Mouse (Mus musculus) forebrain, embryonic 15.5 days (tissue): ENCODE measurements around the gene Slco3a1. TPM values are rescaled to one million over a fixed set of nuclear protein-coding genes. Genes with fewer than 3 reads are reported as not detected.

Source experiments
- ATAC-seq: fragments of 200-750 bp; cut with Nextera tagmentation; replicated peaks from 2 replicates; pipeline ENCODE4 v1.8.0; 2017; ENCODE audit warnings: mild to moderate bottlenecking, moderate TSS enrichment, moderate library complexity
- H3K27ac ChIP-seq: fragments of 300-500 bp; sonication (generic); replicated peaks from 2 replicates; pipeline ENCODE4 v1.5.1; 2015; ENCODE audit warnings: mild to moderate bottlenecking, inconsistent platforms
- H3K27me3 ChIP-seq: fragments of 300-500 bp; sonication (generic); 2 replicates; pipeline ENCODE4 v1.6.1; 2015; ENCODE audit warnings: inconsistent platforms
- H3K36me3 ChIP-seq: fragments of 300-500 bp; sonication (generic); 2 replicates; pipeline ENCODE4 v1.6.1; 2015; ENCODE audit warnings: mild to moderate bottlenecking, inconsistent platforms
- H3K4me1 ChIP-seq: fragments of 300-500 bp; sonication (generic); 2 replicates; pipeline ENCODE4 v1.6.1; 2015; ENCODE audit warnings: inconsistent platforms
- H3K4me2 ChIP-seq: fragments of 300-500 bp; sonication (generic); replicated peaks from 2 replicates; pipeline ENCODE4 v1.6.1; 2015; ENCODE audit warnings: mild to moderate bottlenecking, inconsistent platforms
- H3K4me3 ChIP-seq: fragments of 300-500 bp; sonication (generic); 2 replicates; pipeline ENCODE4 v1.5.1; 2015; ENCODE audit warnings: mild to moderate bottlenecking, inconsistent platforms
- H3K9ac ChIP-seq: fragments of 300-500 bp; sonication (generic); replicated peaks from 2 replicates; pipeline ENCODE4 v1.6.1; 2015; ENCODE audit warnings: mild to moderate bottlenecking, inconsistent platforms
- H3K9me3 ChIP-seq: fragments of 300-500 bp; sonication (generic); 2 replicates; pipeline ENCODE4 v1.6.1; 2016; ENCODE audit warnings: inconsistent platforms
- WGBS: fragments of 180-500 bp; shearing (Covaris S2); methylation state at CpG from one replicate; pipeline ENCODE4 v1.1.7; 2015; ENCODE audit warnings: mixed read lengths; 5-methylcytosine and 5-hydroxymethylcytosine counted together
- polyA plus RNA-seq: library from polyadenylated mRNA; unstranded; fragments of >200 nt; fragmentation: Nextera tagmentation; extraction: Ambion mirVana; gene quantifications from 2 replicates; pipeline ENCODE4 v1.2.1, GENCODE M21; 2015

Gene Slco3a1
- polyA plus RNA-seq, 1 experiment from 2014 or later = 21.1 TPM

DNA sequence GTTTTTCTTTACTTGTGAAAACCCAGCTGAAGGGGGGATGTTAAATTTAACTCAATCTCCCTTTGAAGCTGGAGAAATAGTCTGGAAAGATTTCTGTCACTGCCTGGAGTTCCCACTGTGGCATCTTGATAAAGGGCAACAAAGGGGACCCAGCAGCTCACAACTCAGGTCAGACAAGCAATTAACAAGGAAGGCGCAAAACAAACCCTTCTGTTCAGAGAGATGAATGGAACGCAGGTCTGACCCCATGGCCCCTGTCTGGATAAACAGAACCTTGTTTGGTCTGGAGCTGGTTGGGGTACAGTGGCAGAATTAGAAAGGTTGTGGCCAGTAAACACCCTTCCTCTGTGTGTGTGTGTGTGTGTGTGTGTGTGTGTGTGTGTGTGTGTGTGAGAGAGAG is 106.8 kb downstream of the Slco3a1 start:
- H3K4me3 ChIP-seq = no peak overlapping the region
- H3K27me3 ChIP-seq = no peaks in the 10 kb centered on the region
- ATAC-seq = no peak
- H3K9me3 ChIP-seq = no peaks in the 10 kb centered on the region
- H3K36me3 ChIP-seq = no peaks in the 10 kb centered on the region
- no peaks in the 10 kb centered on the region for H3K4me1 ChIP-seq
- 3% methylated on average over 2 of the region's 2 CpGs for WGBS
- H3K4me2 ChIP-seq = no peak overlapping the region
- H3K9ac ChIP-seq = no peak overlapping the region
- no peak overlapping the region for H3K27ac ChIP-seq

- Histone ChIP-seq H3K27me3 (no peaks in the 10 kb centered on the region), H3K9ac (no peak overlapping the region), H3K27ac (no peak overlapping the region), H3K4me1 (no peaks in the 10 kb centered on the region), H3K4me3 (no peak overlapping the region), H3K9me3 (no peaks in the 10 kb centered on the region), H3K4me2 (no peak overlapping the region), H3K36me3 (no peaks in the 10 kb centered on the region)
- 87% methylated on average over 5 of the region's 5 CpGs for WGBS
- ATAC-seq = no peak
Observed at GRCm38 (mm10) chr7:74445148-74445547, 109.4 kb downstream of the Slco3a1 start.

GRCm38 (mm10) chr7:74442380-74442779 is 112.2 kb downstream of the Slco3a1 start:
- 92% methylated on average over 5 of the region's 5 CpGs for WGBS
- no peak overlapping the region for H3K4me3 ChIP-seq

GRCm38 (mm10) chr7:74437534-74437933 is 117.0 kb downstream of the Slco3a1 start:
- no peak overlapping the region for H3K4me2 ChIP-seq
- no peaks in the 10 kb centered on the region for H3K9me3 ChIP-seq
- H3K4me1 ChIP-seq = 0 out of 2 replicates have a peak, but pooled peaks cover 3% of the 10 kb centered on the region
- no peak overlapping the region for H3K4me3 ChIP-seq
- ATAC-seq = 0 out of 2 replicates have a peak, but pooled peaks have one; percentile 48
- no peak overlapping the region for H3K9ac ChIP-seq
- WGBS = 18% methylated on average over 1 of the region's 1 CpGs
- H3K27ac ChIP-seq = no peak overlapping the region
- no peaks in the 10 kb centered on the region for H3K36me3 ChIP-seq
- no peaks in the 10 kb centered on the region for H3K27me3 ChIP-seq

More at GRCm38 (mm10) chr7:74442380-74442779, 112.2 kb downstream of the Slco3a1 start:
- H3K27ac ChIP-seq = no peak overlapping the region
- no peaks in the 10 kb centered on the region for H3K27me3 ChIP-seq
- no peak for ATAC-seq
- no peaks in the 10 kb centered on the region for H3K36me3 ChIP-seq
- H3K9me3 ChIP-seq = no peaks in the 10 kb centered on the region
- H3K4me1 ChIP-seq = 0 out of 2 replicates have a peak, but pooled peaks cover 3% of the 10 kb centered on the region
- H3K4me2 ChIP-seq = no peak overlapping the region
- no peak overlapping the region for H3K9ac ChIP-seq

DNA sequence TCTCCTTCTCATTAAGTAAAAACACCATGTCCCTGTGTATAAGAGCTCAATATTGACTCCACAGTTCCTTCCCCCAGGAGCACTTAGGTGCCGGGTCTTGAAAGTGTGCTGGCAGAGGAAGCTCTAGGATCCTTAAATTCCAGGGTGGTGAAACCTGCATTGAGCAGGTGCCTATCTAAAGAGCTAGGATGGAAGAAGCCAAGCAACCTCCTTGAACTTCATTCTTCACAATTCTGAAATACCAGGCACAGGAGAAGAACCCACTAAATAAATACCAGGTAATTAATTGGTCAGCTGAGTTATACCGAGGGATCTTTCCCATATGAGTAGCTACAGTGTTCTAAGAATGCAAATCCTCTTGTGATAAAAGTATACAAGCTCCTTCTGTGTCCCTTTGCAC is 117.9 kb downstream of the Slco3a1 start:
- 85% methylated on average over 2 of the region's 2 CpGs for WGBS
- no peak for ATAC-seq

GRCm38 (mm10) chr7:74432950-74433349 is 121.6 kb downstream of the Slco3a1 start:
- Histone ChIP-seq H3K27me3 (no peaks in the 10 kb centered on the region), H3K9ac (no peak overlapping the region), H3K27ac (no peak overlapping the region), H3K4me2 (no peak overlapping the region), H3K9me3 (no peaks in the 10 kb centered on the region), H3K4me1 (0 out of 2 replicates have a peak, but pooled peaks cover 3% of the 10 kb centered on the region), H3K4me3 (no peak overlapping the region), H3K36me3 (no peaks in the 10 kb centered on the region)
- 68% methylated on average over 2 of the region's 2 CpGs for WGBS
- no peak for ATAC-seq

More for the DNA sequence above, 117.9 kb downstream of the Slco3a1 start:
- Histone ChIP-seq H3K4me3 (no peak overlapping the region), H3K4me2 (no peak overlapping the region), H3K27ac (no peak overlapping the region), H3K9ac (no peak overlapping the region), H3K27me3 (no peaks in the 10 kb centered on the region), H3K9me3 (no peaks in the 10 kb centered on the region), H3K36me3 (no peaks in the 10 kb centered on the region), H3K4me1 (0 out of 2 replicates have a peak, but pooled peaks cover 3% of the 10 kb centered on the region)

DNA sequence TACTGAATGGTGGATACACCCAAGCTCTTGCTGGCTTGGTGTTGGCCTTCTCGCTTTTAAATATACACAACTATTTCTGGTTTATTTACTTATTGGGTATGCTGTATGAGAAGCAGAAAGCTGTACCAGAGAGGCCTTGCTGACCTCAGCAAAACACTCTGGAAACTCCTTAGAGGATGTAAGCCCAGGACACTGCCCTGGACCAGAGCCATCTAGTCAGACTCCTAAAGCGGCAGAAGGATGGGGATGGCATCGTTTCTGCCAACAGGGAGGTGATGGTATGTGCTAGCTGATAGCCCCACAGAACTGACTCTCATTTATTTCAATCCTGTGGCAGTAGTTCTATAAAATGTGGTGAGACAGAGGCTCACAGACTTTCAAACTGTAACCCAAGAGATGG is 125.3 kb downstream of the Slco3a1 start:
- 87% methylated on average over 3 of the region's 3 CpGs for WGBS
- Histone ChIP-seq H3K4me1 (peaks cover 4% of the 10 kb centered on the region), H3K9me3 (no peaks in the 10 kb centered on the region), H3K9ac (no peak overlapping the region), H3K27ac (no peak overlapping the region), H3K27me3 (no peaks in the 10 kb centered on the region), H3K4me3 (no peak overlapping the region), H3K36me3 (no peaks in the 10 kb centered on the region), H3K4me2 (no peak overlapping the region)
- no peak for ATAC-seq

DNA sequence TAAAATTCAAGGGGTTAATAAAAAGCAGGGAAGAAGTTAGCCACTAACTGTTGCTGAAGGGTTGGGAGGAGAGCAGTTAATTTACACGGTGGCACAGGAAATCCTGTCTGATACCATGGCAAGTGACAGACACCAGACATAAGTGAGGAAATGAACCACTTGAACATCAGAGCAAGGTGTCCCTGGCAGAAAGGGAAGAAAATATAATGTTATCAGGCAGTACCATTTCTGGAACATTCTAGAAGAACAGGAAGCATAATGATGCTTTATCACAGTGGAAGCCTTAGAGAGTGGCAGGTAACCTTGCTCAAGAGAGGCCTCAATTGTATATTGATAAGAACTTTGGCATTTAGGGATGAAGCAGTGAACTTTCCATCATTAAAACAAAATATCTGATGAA is 127.4 kb downstream of the Slco3a1 start:
- no peak overlapping the region for H3K27ac ChIP-seq
- ATAC-seq = no peak
- no peaks in the 10 kb centered on the region for H3K36me3 ChIP-seq
- no peak overlapping the region for H3K4me2 ChIP-seq
- H3K9ac ChIP-seq = no peak overlapping the region
- H3K4me1 ChIP-seq = peaks cover 25% of the 10 kb centered on the region
- no peaks in the 10 kb centered on the region for H3K27me3 ChIP-seq
- 81% methylated on average over 1 of the region's 1 CpGs for WGBS
- H3K4me3 ChIP-seq = no peak overlapping the region
- no peaks in the 10 kb centered on the region for H3K9me3 ChIP-seq

DNA sequence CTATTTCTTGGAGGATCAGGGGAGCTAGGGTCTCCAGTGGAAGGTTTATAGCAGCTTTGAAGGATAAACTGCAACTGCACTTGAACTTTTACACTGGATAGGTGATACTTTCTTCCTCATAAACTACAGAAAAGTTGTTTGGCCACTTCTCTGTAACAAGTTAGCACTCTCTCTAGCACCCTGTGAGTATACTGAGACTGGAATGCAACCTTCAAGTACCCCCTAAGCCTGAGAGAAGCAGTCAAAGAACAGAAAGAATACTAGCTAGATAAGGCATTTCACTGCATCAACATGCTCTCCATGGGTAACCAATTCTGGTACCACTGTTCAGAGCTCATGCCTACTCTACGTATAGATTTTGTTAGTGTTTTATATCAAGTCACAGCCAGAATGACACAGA is 128.6 kb downstream of the Slco3a1 start:
- Histone ChIP-seq H3K4me2 (no peak overlapping the region), H3K27me3 (no peaks in the 10 kb centered on the region), H3K9me3 (no peaks in the 10 kb centered on the region), H3K36me3 (no peaks in the 10 kb centered on the region), H3K4me1 (peaks cover 31% of the 10 kb centered on the region), H3K4me3 (no peak overlapping the region), H3K9ac (no peak overlapping the region), H3K27ac (no peak overlapping the region)
- ATAC-seq = no peak
- WGBS = 97% methylated on average over 1 of the region's 1 CpGs

DNA sequence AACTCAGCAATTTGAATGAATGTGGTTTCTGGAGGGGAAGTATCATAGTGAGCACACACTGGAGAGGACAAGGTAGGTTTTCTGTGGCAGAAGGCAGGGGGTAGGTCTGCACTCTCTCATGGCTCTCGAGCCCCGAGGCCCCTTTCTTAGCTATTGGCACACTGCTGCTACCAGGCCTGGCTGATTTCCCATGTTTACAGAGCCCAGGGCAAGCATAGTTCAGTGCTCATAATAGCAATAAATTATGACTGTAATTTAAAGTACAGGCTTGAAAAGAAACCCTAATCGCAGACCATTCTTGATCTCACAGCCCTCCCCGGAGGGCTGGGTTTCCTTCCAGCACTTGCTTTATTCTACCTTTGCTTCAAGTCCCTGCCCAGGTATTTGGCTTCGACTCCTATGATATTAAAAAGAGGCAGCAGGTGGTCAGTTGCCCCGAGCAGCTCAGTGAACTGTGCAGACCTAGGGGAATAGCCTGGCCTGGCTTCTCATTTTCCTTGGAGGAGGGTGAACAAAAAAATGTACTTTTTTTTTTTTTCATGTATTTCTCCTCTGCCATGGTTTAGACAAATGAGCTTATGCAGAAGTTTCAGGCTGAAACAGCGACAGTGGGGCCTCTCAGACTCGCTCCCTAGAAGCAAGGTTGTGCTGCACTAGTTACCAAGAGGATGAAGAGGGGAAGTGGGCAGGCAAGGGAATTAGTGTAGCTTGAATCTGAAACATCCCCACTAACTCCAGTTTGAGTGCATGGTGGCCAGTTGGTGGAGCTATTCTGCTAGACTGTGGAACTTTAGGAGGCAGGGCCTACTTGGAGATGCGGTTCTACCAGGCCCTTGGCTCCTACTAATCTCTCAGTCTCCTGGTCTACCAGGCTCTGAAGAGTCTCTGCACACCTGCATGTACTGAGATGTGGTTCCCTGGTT is 130.4 kb downstream of the Slco3a1 start:
- Histone ChIP-seq H3K36me3 (no peaks in the 10 kb centered on the region), H3K27me3 (no peaks in the 10 kb centered on the region), H3K9ac (no peak overlapping the region), H3K4me2 (no peak overlapping the region), H3K4me1 (peaks cover 31% of the 10 kb centered on the region), H3K9me3 (no peaks in the 10 kb centered on the region), H3K27ac (peak overlapping the region; percentile 16; the same call in 1 of the 2 replicates), H3K4me3 (no peak overlapping the region)
- peak; percentile 75 for ATAC-seq
- WGBS = 30% methylated on average over 9 of the region's 9 CpGs

DNA sequence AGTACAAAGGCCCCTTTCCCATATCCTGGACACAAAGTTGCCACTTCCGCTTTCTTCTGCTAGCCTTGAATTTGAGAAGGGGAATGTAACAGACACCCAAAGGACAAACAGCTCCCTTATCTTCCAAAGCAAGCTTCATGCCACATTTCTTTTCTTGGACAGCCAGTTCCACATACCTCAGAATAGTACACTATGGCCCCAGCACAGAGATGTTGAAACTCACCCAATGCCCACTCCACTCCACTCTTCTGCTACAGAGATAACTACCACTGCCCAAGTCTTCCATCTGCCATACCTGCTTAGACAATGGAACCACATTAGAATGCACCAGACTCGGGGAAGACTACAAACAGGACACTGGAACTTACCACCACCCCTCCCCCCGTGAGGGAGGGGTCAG is 131.3 kb downstream of the Slco3a1 start:
- Histone ChIP-seq H3K27ac (no peak overlapping the region), H3K4me2 (no peak overlapping the region), H3K4me1 (peaks cover 31% of the 10 kb centered on the region), H3K27me3 (no peaks in the 10 kb centered on the region), H3K4me3 (no peak overlapping the region), H3K9me3 (no peaks in the 10 kb centered on the region), H3K36me3 (no peaks in the 10 kb centered on the region), H3K9ac (no peak overlapping the region)
- no peak; the same call in 1 of the 2 replicates for ATAC-seq
- 62% methylated on average over 3 of the region's 3 CpGs for WGBS

GRCm38 (mm10) chr7:74422731-74423130 is 131.8 kb downstream of the Slco3a1 start:
- H3K4me1 ChIP-seq = peaks cover 31% of the 10 kb centered on the region
- H3K4me2 ChIP-seq = no peak overlapping the region
- no peaks in the 10 kb centered on the region for H3K9me3 ChIP-seq
- H3K4me3 ChIP-seq = no peak overlapping the region
- no peak; the same call in 1 of the 2 replicates for ATAC-seq
- H3K9ac ChIP-seq = no peak overlapping the region
- 80% methylated on average over 2 of the region's 2 CpGs for WGBS
- H3K27me3 ChIP-seq = no peaks in the 10 kb centered on the region
- H3K36me3 ChIP-seq = no peaks in the 10 kb centered on the region
- no peak overlapping the region for H3K27ac ChIP-seq
